Mouse (Mus musculus) heart, adult 18-20 months (tissue): ENCODE data around the gene Anp32e. TPM values are rescaled to one million over a fixed set of nuclear protein-coding genes. Genes with fewer than 3 reads are reported as not detected.
"Not testable (repeated sequence)": the region's sequence is repeated elsewhere in the genome, so short reads cannot be mapped to it uniquely, and the experiment has no call there.

ENCODE experiments used
- DNase-seq, 2 experiments: peaks; one replicate each; pipeline ENCODE4 v3.0.0; 2021 to 2022; ENCODE audit warnings: mixed read lengths in 1 of 2
- total RNA-seq, 2 experiments: library from RNA; stranded (reverse); gene quantifications; 2 replicates each; pipeline ENCODE4 v1.2.3; 2021

Anp32e gene
- total RNA-seq, 2 experiments from 2014 or later = 87.2 to 89.3 TPM

DNA sequence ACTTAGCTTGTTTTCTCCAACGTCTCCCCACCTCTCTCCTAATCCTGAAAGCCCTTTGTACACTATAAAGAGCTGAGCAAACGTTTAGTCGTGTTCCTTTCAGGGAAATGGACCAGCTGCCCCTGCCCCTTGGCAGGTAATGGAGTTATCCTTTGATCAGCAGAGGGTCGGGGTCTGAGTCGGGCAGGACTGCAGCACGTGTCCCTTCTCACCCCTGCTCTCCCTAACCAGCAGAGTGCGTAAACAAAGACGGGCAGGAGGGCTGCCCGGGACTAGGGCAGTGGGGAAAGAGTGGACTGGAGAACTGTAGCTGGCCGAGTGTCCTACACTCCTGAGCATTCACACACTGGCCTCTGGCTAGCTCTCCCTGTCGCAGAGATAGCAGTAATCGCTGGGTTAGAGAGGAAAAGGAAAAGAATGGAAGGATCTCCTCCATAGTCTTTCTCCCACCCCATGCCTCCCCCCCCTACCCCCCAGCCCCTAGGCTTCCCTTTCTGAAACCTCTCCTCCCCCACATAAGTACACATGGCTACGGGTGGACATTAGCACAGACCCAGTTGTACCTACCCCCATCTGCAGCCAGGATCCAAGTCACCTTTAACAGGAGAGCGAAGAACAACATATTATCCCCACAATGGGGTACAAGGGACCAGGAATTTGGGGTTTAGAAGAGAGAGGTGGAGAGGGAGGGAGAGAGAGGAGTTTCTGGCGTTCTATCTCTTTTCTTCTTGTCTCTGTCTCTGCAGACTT, 25.1 kb upstream of the Anp32e start:
- DNase-seq = peak in 1 of 2 experiments; percentile 47

DNA sequence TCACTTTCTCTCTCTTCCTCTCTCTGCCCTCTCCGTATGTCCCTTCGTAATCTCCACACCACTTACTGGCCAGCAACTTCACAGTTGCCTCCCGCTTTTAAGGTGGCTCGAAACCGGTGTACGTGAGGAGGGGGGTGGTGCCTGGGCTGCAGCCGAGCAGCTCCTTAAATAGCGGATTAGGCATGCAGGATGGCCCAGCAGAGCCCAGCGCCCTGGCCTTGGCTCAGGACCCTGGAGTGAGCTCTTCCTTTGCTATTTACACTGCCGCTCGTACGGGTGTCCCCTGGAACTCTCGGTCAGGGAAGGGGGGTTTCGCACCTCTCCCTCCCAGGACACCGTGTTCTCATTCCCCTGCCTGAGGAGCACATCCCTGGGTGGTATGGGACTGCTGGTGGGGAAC, 24.5 kb upstream of the Anp32e start, which contains the start of gene Car14:
Car14 (minus strand) TSS at position 124 of the 400 bp plus-strand sequence.
- DNase-seq = peak; percentile 66 to 69

DNA sequence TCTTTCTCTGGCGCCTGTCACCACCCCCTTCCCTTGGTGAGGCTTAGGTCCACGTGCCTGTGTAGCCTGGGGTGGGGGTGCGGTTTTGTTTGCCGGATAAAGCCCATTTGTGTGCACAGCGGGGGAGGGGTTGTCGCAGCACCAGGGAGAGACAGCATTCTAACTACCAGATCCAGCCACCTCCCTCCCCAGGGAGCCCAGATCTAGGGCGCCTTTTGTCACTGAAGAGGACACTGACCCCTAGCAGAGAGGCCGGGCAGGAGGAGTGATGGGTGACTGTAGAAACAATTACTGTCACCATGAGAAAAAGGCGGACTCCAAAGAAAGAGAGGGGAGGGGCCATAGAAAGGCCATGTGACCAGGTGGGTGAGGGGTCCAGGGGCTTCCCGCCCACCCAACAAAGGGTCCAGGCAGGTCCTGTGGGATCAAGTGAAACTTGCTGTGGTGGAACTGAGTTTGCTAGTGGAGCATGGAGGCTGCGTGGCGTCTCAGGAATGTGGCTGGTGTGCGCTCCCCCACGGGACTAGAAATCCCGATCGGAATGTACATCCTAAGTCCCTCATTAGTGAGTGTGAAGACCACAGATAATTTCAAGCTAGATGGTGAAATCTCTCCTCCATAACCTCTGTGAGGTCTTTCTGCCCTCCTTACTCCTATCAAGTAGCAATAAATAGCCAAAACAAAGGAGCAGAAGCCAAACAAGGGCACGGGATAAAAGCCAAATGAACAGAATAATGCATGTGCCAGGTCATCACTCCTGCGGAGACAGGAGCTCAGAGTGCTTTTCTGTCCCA, 23.7 kb upstream of the Anp32e start:
- DNase-seq = peak; percentile 43 to 48

DNA sequence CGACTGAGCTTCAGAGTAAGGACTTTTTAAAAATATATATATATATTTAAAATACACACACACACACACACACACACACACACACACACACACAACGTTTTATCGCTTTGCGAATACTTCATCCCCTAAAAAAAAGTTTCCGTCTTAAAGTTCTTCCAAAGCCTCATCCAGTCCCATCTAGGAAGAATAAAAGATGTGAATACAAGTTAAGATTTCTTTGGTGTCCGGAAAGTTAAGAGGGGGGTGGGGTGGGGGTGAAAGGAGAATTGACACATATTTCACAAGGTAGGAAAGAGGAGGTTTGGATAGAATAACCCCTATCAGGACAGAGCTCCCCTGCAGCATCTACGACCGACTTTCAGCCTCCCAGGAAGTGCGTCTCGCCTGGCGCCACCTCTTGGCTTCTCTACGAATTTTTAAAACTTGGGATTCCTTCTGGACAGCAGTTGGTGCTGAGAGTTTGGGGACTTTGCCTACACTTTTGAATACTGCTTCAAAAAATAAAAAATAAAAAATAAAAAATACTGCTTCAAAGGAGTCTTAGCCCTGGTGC, 23.0 kb upstream of the Anp32e start:
- peak; percentile 62 to 72 for DNase-seq

DNA sequence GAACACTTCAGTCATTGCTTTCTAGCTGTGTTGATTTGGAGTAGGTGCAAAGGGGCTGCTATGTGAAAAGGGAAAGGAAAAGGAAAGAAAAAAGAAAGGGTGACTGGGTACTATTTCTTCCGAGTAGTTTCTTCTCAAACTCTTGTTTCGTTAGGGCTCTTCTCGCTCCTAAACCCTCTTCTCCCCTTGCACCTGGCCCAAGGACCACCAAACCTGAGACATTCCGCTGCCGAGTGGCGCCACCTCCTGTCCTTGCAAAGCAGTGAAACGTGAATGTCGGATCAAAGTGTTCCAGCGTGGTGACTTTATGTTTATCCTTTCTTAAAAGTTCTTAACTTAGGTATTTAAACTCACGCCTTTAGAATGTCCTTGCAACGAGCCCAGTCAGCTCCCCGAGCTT, 22.2 kb upstream of the Anp32e start:
- peak; percentile 32 to 77 for DNase-seq

DNA sequence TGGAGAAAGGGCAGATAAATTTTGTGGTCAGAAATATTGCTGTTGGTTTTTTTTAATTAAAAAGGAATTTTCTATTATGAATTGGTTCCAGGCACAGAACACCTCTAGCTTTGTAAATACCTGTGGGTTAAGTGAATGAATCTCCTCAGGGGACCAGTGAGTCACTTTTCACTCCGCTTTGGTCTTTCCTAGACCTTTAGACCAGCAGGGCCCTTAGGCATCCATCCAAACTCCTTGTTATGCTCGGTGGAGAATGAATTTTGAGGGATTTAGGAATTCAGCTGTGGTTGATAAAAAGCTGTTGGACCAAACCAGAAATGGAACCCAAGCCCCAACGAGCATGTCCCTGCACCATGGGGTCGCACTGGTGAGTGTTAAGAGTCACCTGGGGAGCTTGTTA, 21.4 kb upstream of the Anp32e start:
- DNase-seq = no peak

DNA sequence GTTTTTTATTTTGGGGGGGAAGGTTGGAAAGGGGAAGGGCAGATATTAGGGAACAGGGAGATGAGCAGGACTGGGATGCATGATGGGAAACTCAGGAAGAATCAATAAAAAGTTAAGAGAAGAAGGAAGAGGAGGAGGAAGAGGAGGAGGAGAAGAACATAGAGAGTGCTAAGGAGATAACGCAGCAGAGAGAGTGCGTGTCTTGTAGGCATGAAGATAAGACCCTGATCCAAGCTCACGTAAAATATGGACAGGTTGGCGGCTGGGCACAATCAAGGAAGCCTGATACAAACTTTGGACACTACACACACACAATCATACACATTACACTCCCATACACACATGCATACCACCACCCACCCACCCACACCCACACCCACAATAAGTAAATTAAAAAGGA, 14.3 kb upstream of the Anp32e start:
- DNase-seq = no peak

DNA sequence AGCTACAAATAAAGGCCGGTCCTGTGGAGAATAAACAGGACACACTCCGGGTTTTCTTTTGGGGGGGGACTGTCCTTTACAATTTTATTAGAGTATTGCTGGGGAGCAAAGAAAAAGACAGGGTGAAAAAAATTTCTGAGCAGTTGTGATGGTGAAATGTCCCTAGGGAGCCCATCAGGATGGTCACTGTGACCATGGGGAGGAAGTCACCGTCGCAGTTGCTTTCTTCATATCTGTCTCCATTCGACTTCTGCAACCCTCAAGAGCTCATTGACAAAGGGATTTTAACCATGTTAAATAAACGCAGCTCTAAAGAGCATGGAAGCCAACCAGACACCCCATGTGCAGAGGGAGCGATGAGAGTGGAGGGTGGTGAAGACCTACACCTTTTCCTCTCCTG, 12.3 kb upstream of the Anp32e start:
- DNase-seq = no peak

DNA sequence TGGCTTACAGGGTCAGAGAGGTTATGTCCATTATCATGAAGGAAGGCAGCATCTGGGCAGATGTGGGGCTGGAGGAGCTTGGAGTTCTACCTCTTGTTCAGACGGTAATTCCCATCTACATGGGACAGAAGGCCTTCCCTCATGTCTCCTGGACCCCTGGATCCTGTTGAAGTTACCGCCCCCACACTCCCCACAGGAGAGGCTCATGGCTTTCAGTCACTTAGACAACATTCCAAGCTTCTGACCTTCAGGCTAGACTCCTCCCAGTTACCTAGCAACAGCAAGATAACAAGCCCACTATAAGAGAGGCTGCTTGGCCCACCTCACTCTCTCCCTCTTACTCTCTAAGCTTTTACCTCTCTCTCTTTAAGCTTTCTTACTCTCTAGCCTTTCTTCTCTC, 8.5 kb upstream of the Anp32e start:
- DNase-seq = not testable (repeated sequence)

DNA sequence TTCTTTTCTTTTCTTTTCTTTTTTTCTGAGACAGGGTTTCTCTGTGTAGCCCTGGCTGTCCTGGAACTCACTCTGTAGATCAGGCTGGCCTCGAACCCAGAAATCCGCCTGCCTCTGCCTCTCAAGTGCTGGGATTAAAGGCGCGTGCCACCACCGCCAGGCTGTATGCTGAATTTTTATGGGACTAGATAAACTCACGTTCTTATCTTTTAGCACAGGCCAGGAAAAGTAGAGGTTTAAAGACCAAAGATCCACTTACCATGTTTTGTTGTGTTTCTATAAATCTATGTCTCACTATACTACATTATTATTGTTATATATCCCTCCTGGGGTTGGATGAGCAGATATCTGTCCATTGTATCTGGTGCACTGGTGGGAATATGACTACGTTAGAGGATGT, 5.6 kb upstream of the Anp32e start:
- not testable (repeated sequence) for DNase-seq

DNA sequence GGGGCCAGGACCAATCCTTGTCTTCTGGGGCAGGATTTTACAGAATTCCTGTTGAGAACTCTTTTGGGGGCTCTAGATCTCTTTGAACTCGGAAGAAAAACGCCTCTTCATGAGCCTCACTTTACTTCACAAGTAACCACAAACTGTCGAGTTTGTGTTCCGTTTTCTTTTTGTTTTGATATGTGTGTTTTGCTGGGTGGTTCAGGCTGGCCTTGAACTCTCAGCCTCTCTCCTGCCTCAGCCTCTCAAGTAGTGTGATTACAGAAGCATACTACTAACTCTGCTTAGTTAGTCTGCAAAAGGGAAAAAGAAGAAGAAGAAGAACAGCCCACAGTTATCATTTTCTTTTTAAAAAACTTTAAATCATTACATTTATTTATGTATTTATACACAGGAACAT, 4.9 kb upstream of the Anp32e start:
- no peak for DNase-seq

DNA sequence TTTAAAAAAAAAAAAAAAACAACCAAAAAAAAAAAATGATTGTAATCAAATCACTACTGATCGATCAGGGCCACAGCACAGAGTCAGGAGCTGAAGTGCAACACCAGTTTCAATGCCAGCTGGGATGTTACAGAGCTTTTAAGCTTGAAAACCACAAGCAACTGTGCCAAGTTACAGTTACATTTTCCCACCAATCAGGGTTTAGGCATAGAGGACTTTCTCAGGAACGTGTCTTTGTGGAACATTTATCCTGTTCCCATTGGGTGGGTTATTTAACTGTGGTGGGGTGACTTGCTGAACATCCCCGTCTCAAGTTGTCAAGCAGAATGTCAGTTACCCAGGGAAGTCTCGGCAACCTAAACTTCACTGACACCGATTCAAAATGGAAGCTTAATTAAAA, 4.0 kb upstream of the Anp32e start:
- no peak for DNase-seq

DNA sequence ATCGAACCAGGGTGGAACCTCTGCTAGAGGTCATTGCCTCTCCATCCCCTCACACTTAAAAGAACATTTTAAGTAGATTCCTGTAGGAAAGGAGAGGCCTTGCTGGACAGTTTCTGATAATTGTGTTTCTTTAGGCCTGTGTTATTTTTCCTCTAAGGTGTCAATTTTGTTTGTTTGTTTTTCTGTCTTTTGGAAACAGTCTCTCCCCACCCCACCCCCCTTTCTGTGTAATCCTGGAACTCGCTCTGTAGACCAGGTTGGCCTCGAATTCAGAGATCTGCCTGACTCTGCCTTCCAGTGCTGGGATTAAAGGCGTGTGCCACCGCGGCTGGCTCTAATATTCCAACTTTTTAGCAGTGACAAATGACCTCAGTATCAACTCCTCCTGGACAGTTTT, 787 bp upstream of the Anp32e start:
- DNase-seq = peak in 1 of 2 experiments; percentile 13

DNA sequence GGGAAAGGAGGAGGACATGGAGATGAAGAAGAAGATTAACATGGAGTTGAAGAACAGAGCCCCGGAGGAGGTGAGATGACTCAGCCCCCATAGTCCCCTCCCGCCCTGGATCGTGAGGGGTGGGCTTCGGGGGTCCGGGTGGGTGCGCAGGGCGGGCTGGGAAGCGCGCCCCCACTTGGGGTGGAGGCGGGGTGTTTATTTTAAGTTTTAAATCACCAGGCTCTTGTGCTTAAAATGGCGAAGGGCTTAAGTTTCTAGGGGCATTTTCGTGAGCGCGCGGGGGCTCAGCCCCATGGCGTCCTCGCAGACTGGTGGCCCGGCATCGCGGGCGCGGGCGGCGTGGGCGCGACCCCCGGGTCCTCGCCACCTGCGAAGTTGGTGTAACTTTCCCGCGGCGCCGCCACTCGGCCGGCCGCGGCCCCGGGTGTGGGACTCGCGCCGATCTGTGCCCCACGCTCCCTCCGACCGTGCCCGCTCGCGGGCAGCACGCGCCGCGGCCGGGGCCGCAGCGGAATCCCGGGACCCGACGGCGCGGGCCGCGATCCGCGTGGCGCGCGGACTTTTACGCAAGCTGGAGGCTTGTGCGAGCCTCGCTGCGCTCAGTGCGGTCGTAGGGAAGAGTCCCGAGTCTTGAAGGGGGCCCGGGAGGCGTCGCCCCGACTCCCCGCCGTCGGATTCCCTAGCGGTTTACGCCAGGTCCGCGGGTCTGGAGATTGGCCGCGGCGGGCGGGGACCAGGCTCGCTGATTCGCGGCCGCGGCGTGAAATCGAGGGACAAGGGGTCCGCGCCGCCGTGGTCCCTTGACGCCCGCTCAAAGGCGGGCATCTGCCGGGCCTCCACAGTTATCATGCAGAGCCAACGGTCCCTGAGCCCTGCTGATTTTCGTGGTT, 780 bp downstream of the Anp32e start:
- peak; percentile 47 to 66 for DNase-seq

DNA sequence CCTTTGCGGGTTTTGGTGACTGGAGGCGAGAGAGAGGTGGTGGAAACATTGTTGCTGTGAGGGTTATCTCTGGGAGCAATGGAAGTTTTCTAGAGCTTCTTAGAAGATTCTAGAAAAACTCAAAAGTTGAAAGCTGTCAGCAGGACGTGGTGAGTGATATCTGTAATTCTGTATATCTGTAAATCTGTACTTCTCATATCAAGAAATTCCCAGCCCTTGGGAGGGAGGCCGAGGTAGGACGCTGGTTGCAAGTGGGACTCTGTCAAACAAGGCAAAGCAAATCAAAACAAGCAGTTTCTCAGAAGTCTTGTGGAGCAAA, 1.4 kb downstream of the Anp32e start:
- no peak for DNase-seq

DNA sequence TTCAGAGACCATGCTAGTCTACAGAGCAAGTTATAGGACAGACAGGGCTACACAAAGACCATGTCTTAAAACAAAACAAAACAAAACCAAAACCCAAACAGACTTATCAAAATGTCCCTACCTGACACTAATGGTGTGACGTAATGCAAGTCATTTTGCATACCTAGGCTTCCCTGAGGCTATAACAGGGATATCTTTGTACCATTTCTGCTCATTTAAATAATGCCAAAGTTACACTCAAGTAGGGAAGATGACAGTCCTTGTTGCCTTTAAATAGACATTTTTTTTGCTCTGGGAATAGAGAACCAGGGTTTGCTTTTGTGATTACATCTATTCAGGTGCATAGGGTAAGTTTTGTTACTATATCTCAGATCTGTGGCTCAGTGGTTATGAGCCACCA, 2.4 kb downstream of the Anp32e start:
- DNase-seq = no peak

DNA sequence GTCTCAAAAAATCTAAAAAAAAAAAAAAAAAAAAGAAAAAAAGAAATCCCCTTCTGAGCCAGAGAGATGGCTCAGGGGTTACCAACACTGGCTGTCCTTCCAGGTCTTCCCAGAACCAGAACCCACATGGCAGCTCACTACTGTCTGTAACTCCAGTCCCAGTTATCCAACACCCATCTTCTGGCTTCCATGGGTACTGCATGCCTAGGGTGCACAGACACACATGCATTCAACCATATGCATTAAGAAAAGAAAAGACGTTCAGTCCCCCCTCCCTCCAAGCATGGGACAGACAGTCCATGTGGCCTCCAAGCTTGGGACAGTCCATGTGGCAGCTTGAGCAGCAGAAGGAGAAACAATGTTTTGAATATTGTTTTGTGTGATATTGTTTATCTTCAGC, 3.1 kb downstream of the Anp32e start:
- DNase-seq = no peak

DNA sequence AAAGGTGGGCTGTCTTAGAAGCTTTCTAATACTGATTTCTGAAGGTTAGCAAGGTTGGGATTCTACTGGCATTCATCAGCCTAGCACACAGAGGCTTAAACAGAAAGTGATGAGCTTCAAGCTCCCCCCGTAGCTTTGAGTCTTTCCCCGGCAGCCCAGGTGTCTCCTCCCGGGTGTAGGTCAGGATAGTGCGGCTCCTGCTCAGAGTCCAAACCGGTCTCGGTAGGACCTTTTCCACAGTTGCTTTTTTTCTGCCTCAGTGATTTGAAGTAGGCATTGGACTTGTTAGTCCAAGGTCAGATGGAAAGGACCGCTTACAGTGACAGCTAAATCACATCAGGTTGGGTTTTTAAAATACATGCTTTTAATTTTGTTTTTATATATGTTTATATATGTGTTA, 3.5 kb downstream of the Anp32e start:
- DNase-seq = no peak

DNA sequence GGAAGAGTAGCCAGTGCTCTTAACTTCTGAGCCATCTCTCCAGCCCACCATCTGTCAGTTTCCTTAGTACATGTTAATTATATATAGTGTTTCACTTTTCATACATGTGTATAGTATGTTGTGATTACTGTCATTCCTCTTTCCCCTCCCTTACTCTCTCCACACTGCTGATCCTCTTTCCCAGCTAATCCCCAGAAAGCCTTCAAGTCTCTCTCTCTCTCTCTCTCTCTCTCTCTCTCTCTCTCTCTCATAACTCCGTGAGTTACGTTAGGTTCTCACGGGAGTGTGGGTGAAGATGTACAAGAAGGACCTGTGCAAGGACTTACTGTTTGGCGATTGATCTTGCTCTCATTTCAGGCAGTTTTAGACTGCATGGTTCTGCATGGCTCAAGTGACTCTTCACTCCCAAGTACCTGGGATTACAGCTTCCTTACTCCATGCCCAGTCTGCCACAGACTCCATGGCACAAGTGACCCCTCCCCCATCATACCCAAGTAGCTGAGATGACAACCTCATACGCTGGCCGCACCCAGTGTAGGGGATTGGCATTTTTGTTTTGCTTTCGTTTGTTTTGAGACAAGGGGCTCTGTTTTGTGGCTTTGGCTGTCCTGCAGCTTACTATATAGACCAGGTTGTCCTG, 4.2 kb downstream of the Anp32e start:
- DNase-seq = no peak

DNA sequence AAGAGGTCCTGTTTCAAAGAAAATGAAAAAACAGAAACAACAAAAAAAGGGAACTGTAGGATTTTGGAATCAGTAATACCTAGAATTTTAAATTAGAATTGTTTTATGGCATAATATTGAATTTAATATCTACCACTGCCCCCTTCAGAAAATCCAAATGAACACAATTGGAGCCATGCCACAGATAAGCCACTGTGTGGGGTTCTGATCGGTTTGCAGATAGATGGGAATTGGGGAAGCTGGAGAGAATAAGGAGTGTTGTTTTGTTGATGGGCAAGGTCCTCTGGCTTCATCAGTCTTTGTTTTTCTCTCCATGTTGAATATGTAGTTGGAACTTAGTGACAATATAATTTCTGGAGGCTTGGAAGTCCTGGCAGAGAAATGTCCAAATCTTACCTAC, 5.4 kb downstream of the Anp32e start:
- DNase-seq = no peak

DNA sequence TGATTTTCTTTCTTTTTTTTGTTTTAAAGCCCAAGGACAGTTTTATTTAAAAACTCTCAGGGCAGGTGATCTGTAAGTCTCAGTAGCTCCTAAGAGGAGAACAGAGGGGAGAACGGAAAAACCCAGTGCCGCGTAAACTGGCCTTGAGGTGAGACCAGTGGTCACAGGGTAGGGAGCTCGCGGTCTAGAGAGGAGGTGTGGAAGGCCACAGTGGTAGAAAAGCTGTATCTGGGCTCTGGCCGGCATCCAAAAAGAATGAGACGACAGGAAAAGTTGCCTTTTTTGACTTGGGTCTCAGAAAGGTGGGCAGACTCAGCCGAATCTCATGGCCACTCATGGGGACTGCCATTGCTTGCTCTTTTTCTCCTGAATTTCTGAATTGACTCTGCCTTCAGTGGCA, 9.2 kb downstream of the Anp32e start:
- no peak for DNase-seq

DNA sequence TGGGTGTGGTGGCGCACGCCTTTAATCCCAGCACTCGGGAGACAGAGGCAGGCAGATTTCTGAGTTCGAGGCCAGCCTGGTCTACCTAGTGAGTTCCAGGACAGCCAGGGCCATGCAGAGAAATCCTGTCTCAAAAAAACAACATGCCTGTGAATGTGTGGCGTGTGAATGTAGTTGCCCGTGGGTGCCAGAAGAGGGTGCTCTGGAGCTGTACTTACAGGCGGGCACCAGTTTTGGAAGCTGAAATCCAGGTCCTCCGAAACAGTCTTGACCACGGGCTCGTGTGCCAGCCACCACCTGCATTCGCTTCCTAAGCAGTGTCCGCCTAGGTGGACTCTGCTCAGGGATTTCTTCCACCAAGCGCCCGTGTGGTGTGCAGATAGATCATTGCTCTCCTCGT, 9.8 kb downstream of the Anp32e start:
- no peak for DNase-seq
